Mouse (Mus musculus) right cerebral cortex, postnatal 25 days (tissue): ENCODE data around the gene C3.

Experiments
- DNase-seq: peaks from one replicate; pipeline ENCODE4 v3.0.0; 2022

The C3 gene

DNA sequence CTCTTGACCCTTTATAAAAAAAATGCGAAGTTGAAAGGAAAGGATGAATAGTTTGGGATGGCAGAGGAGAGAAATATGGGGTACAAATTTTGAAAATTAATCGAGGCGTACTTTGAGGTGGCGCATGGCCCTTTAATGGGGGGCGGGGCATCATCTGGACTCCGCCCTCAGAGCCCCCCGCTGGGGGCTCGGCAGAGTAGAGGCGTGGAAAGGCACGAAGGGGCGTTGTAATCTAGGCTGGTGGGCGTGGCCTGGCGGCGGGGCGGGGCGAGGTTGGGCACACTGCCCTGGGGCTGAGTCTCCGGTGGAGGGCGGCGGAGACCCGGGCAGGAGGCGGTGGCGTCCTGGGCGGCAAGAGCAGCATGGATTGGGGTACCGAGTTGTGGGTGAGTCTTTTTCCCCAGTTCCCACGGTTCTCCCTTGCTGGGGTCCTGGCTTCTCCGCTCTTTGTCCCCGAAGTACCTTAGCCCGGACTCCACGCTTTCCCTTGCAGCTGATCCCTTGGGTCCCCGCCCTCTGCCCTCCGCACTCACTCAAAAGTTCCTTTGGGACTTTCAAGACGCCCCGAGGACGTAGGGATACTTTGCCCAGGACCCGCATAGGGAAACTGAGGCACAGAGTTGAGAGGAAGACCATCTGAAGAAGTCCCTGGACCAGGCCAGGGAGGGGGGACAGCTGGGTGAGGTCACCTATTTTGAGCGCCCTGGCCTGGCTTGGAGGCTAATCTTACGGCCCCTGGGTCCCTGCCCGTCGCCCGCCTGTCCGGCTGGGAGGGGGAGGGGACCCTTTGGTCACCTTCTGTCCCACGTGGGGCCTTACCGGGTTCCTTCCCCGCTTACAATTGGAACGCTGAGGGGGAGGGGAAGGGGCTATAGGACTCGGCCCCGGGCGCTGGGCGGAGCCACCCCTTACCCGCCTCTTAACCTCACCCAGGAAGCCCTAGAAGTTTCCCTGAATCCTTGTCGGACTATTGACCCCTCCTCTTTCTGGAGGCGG lies 21.5 kb upstream of the C3 start, which contains the start of gene Trip10:
TSS of gene Trip10 (plus strand) at position 270 of the 996 bp plus-strand sequence.
- peak; percentile 81 for DNase-seq

DNA sequence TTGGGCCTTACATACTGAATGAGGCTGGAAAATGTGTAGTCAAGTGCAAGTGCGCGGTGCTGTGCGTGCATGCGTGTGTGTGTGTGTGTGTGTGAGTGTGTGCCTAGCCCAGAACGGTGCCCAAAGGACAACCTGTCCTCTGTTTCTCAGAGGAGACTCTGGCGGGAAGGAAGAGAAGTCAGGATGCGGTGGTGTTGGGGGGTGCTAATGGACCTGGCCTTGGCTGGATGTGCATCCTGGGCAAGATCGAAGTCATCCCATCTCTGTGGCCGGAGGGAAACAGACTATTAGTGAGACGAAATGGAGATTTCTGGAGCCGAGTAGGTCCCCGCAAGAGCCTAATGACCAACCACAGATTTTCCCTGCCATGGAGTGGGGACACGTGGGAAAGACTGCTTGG lies 20.8 kb upstream of the C3 start:
- no peak for DNase-seq

DNA sequence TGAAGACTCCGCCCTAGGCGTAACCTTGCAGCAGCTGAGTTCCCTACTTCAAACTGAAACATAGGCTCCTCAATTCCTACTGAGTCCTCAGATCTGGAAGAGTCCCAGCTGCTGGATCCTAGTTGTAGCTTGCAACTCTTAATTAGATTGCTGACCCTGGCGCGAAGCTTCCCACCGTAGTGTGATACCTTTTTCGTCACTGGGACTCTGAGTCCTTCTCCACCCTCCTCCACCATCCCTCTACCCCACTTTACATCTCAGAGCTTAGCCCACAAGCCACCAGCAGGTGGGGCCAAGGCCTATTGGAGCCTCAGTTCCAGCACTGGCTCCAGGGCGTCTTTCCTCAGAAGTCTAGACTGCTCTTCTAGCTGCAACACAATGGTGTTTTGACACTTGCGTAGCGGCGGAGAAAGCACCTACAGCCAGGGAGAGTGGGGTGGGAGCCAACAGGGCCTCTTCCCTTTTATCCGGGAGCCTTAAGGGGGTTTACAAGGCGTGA lies 20.3 kb upstream of the C3 start, which contains the start of gene Gpr108:
TSS of gene Gpr108 (minus strand) at position 246 of the 499 bp plus-strand sequence.
- peak; percentile 89 for DNase-seq

DNA sequence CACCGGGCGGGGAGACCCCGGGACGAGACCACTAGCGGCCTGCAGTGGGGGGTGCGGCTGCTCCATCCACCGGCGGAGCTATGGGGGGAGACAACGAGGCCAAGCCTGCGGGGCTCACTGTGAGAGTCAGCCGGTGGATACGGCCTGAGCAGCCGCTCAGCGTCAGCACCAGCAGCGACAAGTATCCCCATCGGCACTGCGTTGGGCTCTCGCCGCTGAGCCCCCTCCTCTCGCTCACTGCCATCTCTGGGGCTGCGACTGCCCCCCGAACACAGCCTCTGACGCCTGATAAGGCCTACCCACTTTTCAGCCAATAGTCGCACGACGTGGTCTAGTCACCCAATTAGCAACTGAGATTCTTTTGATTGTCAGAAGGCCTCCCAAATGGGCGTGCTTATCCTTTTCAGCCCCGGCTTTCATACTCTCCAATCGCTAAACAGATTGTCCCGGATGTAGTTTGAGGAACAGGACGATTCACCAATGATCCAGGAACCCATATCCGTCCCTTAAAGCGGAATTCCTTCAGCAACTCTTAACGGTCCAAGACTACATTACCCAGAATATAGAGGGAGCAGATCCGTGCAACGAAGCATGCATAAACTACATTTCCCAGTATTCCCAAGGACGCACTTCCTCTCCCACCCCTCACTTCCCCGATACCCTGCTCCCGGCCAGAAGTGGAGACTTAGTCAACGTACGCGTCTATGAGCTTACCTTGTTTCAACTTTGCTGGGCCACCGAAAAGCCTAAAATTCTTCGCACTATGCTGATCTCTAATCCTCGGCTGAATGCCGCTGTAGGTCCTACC lies 19.7 kb upstream of the C3 start:
- peak; percentile 93 for DNase-seq

DNA sequence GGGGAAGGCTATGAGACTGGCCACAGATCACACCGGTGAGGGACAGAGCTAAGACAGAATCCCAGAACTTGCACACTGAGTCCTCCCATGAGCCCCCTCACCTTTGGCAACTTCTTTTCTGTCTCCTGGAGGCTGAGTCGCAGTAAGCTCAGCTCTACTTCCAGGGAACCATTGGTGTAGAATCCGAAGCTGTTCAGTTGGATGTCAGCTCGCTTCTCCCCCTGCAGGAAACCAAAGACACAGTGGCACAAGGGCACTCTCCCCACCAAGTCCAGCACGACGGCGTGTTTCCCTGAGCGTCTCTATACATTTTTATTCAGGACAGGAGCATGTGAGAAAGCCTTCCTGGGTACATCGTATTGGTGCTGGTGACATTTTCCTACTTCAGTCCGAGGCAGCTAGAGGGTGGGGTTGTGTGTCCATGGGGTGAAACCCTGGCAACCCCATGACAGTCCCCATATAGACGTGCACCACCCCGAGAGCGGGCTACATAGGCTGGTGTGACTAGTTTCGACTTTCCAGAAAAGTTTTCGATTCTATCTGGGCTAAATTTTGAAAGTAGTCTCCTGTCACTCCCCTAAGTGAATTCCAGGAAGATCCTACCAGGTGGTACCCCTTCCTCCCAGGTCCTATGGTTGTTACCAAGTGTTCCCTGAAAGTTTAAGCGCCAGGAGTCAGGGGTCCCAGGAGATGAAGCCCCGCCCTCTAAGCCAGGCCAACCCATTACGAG lies 18.9 kb upstream of the C3 start:
- no peak for DNase-seq

DNA sequence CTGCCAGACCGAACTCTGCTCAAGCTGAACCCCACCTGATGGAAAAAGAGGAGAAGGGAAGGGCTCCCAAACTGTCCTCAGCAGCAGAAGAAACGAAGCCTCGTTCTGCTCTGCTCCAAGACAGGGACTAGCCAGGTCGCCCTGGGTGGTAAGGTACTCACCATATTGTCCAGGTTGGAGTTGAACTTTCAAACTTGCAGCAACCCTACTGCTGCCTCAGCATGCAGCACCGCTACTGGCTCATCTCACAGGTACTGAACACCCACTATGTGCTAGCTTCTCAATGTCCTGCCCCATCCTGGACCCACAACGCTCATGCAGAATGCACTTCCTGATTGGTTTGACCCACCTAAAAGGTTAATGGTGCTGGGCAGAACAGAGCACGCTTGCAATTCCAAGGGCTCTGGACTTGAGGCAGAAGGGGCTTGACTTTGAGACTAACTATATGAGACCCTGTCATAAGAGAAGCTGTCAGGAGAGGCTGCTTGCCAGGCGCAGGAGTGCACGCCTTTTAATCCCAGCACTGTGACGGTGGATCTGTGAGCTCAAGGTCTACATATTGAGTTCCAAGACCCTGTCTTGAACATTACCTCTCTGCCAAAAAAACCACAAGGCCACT lies 17.5 kb upstream of the C3 start:
- no peak for DNase-seq

DNA sequence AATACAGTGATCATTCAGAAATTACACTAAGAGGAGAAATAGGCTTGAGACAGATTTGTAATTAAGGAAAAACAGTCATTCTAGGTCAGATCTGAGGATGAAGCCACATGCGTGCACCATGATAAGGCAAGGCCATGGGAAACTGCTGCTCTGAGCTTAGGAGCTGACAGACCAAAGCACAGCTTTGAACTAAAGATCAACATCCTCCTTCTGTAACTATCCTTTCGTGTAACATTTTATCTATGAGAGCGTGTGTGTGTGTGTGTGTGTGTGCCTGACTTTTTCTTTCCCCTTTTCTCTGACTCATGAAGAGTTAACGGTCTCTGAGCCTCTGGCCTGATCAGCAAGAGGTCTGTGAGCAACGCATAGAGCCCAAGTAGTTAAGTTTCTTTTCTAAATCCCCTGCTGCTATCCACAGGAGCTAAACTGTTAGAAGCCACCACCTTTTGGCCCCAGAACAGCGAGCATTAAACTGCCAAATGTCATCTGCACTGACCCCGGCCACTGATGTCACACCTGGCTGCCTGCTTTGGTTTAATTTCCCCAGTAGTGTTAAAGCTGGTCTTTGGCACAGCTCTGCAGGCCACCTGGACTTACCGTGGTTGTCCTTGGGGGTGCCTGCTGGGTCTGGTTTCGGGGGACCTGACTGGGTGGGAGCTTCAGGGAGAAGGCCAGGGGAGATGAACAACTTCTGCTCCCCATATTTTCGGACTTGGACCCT lies 15.9 kb upstream of the C3 start:
- no peak for DNase-seq

DNA sequence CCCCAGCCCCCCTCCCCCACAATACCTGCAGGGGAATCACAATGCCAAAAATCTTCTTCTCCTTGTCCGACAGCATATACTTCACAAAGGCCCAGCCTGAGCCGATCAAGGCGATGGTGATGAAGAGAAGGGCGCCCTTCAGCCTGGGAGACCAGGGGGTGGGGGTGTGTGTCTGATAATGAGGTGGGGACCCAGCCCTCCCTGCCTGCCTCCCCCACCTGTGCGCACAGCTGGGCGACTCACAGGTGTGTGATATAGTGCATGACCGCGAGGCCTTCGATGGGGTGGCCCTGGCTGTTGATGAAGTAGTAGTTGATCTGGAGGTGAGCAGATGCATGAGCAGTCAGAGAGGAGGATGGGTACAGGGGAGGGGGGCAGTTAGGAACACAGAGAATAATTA lies 9.2 kb upstream of the C3 start:
- DNase-seq = no peak

DNA sequence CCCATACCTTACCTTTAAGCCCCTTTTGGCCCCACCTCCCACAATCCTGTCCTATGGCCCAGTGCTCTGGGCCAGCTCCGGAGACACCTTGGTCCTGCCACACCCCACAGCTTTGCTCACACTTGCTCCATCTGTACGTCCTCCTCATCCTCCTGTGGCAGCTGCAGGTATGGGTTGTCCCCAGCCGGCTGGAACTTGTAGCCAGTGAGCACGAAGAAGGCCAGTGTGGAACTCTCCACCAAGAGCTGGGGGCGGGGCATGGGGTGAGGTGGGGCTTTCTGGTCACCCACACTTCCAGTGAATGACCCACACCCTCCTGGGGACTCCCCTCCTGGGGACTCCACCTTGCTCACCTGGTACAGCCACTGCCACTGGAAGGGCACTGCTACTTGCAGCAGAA lies 7.9 kb upstream of the C3 start:
- DNase-seq = no peak

DNA sequence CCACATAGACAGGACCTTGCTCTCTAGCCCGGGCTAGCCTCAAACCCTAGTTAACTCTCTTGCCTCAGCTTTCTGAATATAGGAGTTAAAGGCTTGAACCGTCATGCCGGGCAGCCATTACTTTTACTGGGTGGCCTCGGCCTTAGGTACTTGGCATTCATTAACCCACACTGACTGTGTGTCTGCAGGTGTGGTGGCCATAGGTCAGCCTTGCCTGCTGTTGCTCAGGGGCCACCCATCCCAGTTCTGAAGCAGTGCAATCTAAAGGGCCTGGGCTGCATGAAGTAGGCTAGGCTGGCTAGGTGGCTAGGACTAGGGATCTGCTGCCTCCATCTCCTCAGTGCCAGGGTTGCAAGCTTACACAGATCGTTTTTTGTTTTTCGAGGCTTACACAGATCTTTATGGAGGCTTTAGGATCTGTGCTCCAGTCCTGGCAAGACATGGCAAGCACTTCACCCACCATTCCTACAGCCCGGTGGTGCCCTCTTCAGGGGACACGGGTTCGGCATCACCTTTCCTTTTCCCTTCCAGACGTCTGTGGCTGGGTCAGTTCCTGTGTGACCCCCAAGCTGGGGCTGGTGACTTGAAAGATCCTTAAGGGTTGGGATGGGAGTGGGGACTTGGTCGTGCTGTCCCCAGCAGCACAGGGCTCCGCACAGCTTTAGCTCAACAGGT lies 6.5 kb upstream of the C3 start:
- DNase-seq = no peak

DNA sequence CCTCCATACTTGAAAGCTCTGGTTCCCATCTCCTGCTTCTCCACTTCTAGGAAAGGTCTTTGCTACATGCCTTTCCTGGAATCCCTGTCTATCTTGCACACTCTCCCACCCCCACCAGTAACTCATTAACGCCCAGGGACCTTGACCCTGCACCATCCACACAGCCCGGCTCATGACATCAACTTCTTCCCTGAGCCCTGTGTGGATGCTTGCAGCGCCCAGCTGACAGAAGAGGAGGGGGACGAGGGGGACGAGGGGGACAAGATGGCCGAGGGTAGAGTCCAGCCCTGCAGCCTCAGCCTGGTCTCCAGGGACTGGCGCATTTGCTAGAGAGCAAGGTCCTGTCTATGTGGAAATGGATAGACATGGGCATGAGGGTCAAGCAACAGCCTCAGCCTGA lies 5.1 kb upstream of the C3 start:
- no peak for DNase-seq

DNA sequence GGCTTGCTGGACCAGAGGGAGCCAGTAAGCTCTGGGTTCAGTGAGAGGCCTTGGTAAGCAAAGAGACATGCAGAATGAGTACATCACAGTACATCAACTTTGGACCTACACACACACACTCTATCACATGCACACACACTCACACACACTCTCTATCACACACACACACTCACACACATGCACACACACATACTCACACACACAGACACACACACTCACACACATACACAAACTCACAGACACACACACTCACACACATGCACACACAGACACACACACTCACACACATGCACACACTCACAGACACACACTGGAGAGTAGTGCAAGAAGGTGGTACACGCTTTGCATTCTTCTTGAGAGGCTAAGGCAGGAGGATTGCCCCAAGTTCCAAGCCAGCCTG lies 4.3 kb upstream of the C3 start:
- DNase-seq = no peak

DNA sequence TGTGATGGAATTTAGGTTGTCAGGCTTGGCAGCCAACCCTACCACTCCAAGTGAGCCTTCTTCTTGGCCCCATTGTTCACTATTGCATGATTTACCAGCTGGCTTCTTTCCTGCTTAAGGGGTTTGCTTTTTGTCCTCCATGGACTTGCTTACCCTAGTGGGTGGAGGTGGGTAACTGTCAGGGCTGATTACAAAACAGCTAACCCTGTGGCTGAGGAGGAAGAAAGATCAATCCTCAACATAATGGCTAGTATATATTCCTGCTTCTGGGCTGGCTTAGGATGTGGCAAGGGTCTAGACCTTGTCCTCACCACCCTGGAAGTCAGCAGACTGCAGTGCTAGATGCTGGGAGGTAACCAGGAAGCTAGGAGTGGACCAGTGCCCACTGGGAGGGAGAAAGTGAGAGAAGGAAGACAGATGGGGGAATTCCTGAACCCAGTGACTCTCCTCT lies 3.4 kb upstream of the C3 start:
- no peak for DNase-seq

DNA sequence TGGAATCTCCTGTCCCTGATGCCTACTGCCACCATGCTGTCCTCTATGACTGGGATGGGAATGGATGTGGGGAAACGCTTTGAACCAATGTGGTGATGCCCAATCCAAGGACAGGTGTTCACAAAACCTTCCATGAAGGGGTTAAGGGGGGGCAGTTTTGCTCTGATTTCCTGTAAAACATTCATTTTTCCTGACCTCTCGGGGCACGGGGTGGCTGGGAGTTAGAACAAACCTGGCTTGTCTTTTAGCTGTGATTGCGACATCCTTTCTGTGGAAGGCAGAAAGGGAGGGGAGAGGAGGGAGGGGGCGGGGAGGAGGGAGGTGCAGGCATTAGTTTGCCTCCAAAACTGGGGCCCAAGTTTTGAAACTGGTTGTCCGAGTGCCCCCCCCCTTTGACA lies 2.8 kb upstream of the C3 start:
- no peak for DNase-seq

DNA sequence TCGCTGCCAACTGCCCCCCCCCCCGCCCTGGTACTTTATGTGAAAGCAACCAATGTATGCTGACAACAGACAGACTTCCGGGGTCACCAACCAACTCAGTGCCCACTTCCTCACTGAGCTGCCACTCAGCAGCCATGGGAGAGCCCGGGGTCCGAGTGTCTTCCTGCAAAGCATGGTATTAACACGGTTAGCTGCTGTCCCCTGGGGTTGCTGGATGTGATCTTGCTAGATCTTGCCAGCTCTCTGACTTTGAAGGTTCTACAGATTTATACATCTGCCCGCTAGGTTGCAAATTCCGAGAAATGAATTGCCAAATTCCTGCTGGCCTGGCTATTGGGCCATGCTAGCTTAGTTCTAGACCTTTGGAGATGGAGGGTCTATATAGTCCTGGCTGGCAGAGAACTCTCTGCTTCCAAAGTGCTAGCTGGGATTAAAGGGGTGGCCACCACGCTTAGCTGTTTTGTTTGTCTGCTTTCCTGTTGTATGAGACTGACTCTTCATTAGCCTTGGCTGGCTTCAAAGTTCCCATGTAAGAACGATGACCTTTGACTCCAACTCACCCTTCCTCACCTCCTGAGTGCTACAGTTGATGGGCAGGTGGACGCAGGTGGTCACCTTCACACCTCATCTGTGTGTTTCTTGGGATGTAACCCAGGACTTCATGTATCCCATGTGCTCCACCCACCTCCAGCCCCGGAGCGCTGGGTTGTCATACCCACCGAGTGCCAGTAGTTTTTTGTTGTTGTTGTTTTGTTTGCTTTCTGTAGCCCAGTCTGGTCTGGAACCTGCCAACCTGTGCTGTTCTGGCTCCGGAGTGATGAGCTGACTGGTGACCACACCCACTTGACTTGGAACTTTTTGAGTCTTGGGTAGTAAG lies 2.2 kb upstream of the C3 start:
- no peak for DNase-seq

DNA sequence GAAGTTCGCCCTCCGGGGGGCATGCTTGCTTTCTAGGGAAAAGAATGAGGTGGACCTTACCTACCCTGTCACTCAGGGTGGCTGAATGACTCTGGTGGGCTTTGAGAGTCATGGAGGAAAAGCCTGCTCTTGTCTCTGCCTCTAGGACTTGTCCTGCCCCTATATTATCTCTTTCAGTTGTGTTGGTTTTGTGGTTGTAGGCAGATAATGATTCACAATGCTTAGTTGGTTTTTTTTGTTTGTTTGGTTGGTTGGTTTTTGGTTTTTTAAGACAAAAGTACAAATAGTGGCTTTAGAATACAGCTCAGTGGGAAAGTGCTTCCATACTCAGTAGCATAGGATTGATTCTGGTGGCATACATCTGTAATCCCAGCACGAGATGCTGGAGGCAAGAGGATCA lies 937 bp upstream of the C3 start:
- no peak for DNase-seq

DNA sequence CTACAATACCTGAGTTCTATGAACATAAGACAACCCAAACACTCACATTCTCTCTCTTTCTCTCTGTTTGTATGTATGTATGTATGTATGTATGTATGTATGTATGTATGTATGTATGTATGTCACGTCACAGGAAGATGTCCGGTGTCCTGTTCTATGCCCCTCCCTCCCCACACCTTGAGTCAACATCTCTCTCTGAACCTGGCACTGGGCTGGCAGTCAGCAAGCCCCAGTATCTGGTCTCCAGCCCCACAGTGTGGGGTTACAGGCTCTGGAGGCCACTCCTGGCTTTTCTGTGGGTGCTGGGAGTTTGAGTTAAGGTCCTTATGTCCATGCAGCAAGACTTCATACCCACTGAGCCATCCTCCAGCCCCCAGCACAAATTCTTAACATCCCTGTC lies 468 bp downstream of the C3 start:
- DNase-seq = no peak

DNA sequence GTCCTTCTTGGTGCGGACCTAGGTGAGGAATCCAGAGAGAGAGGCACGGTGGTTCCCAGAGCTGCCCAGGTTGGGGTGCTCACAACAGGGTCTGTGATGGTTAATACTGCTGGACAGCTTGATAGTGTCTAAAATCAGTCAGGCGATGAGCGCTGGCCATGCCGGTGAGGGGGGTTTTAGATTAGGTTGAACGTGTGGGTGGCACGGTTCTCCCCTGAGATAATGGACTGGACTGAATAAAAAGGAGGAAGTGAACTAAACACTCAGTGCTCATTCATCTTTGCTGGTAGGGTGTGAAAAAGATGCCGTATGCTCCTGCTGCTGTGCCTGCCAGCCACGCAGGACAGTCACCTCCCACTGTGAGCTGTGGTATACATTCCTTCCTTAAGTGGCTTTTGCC lies 4.6 kb downstream of the C3 start:
- no peak for DNase-seq

DNA sequence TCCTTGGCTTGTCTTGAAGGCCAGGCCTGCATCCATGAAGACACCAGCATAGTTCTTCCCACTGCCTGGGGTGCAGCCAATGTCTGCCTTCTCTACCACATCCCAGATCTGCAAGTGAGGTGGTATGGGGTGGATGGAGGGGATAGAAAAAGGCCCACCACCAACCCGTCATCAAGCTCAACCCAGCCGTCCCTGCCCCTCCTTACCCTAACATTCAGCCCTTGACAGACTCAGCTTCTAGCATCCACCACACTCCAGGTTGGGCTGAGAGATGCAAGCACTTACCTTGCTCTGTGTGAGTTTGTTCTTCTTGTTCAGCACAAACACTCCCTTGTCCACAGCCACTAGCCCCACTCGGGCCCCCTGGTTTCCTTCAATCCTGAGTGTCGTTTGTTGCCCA lies 6.0 kb downstream of the C3 start:
- DNase-seq = no peak

DNA sequence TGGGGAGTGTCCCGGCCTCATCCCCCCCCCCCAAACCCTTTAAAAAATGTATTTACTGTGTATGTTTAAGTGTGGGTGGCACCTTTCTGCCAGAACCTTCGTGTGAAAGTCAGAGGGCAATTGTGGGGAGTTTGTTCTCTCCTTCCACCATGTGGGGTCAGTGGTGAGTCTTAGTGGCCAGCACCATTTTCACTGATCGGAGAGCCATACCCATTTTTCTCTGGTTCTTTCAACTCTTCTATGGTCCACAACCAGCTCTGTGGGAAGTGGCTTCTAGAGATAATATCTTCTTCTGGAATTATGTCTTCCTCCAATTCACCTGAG lies 8.1 kb downstream of the C3 start:
- no peak for DNase-seq
